Mouse (Mus musculus) E14TG2a.4 (cell line): Measurements from ENCODE around the gene Lag3.

Experiments
- CTCF ChIP-seq: conservative IDR thresholded peaks from 2 replicates; pipeline ENCODE4 v1.5.1; 2014; ENCODE audit warnings: low read length
- NANOG ChIP-seq: IDR thresholded peaks from 2 replicates; pipeline ENCODE4 v1.6.1; 2014; ENCODE audit warnings: borderline replicate concordance, low read length, mixed read lengths
- POU5F1 ChIP-seq: IDR thresholded peaks from 2 replicates; pipeline ENCODE4 v1.6.1; 2014; ENCODE audit warnings: low read length, borderline replicate concordance

- peak; percentile 72 for TF ChIP-seq CTCF
- no peak for TF ChIP-seq POU5F1
- TF ChIP-seq NANOG: no peak
Measured at GRCm38 (mm10) chr6:124859725-124860124, 51.8 kb downstream of the Lag3 start.
